Mouse (Mus musculus) B cell, adult (primary cell): ENCODE results near the gene Rassf7. TPM values are rescaled to one million over a fixed set of nuclear protein-coding genes. Genes with fewer than 3 reads are reported as not detected.

Experiments
- total RNA-seq: library from RNA; stranded (reverse); gene quantifications from 4 replicates; pipeline ENCODE4 v1.2.4, GENCODE M21; 2023; ENCODE audit not compliant: inconsistent age

Gene Rassf7
- 8.4 to 13.1 TPM (median 10.6 TPM) in 4 replicates for total RNA-seq

DNA sequence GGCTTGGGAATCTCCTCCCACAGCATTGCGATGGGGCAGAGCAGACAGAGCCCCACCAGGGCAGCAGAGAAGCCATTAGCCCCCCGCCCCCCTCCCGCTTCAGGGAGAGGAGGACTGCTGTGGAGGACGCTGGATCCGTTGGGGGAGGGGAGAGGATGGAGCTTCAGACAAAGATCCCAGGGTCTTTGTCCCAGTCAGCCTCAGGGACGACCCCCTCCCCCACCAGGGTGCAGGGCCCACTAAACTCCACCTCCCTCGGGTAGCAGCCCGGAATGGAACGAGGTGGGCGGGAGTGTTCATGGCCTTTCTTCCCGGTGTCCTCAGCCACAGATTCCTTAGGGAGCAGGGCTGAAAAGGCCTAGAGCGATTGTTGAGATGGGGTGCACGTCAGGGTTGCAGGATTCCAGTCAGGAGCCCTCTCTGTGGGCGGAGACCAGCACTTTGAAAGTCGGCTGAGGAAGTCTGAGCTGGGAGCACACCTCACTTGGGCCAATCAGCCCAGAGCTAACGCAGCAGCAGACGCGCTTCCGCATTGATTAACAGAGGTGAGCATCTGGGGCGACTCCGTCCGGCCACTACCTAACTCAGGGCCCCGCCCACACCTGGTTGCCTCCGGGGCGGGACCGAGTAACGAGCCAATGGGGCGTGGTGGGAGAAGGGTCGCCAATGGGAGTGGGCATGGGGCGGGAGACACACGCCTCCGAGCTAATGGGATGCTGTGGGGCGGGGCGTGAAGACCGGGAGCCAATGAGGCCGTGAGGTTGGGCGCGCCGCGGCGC is at the start of gene Rassf7:
Gene Rassf7 (plus strand): TSS at position 760 of the 779 bp plus-strand sequence.

DNA sequence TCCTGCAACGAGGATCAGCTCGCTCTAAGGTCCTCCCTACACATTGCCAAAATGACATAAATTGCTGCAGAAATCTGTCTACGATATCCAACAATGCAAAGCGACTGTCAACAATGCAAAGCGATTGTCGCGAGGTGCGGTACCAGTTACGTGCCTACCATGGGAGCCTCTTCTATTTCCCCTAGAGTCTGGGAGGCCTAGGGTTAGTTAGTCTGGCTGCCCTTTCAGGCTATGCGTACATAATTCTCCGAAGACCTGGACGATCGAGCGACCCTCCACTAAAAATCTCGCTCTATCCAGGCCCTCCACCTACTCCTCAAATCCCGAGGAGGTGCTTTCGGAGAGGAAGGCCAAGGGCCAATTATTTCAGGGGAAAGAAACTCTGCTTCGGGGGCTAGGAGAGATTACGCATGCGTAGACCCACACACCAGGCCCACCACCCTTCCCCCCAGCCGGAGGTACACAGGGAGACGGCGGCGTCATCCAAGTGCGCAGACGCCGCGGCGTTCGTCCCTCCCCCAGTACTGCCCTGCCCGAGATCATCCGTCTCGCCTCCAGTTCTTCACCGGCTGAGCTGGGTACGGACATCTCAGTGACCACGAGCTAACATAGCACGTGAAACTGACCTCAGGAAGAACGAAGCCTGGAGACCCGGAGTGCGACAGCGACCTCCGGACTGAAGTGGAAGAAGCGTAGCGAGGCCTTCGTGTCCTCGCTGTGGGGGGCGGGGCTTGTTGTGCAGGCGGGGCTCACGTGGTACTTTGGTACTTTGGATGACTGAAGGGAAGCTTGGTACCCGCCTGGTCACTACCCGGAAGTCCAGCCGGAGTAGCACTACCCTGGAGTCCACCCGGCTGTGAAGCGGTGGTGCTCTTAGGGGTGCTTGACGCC is 43.3 kb upstream of the Rassf7 start, which contains the start of gene Rnh1:
Gene Rnh1 (minus strand): TSS at position 742 of the 891 bp plus-strand sequence.

DNA sequence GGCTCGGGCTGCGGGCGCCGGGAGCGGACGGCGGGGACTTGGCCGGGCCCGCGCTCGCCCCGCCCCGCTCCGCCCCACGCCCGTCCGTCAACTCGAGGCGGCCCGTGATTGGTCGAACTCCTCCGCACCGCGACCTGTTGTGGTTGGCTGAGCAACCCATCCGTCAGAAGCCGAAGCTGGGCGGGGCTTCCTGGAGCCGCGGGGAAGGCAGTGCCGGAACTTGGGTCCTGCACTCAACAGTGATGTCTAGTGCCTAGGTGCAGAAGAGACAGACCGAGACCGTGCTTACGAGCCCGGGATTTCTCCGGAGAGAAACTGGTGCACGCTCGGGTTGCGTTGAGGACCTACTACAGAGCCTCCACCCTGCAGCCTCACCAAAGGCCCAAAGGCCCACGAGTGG is 21.7 kb upstream of the Rassf7 start, which contains the start of the genes Hras and Lrrc56:
Gene Hras (minus strand): TSS at position 58 of the 400 bp plus-strand sequence.
Gene Lrrc56 (plus strand): TSS at position 210 of the 400 bp plus-strand sequence.

DNA sequence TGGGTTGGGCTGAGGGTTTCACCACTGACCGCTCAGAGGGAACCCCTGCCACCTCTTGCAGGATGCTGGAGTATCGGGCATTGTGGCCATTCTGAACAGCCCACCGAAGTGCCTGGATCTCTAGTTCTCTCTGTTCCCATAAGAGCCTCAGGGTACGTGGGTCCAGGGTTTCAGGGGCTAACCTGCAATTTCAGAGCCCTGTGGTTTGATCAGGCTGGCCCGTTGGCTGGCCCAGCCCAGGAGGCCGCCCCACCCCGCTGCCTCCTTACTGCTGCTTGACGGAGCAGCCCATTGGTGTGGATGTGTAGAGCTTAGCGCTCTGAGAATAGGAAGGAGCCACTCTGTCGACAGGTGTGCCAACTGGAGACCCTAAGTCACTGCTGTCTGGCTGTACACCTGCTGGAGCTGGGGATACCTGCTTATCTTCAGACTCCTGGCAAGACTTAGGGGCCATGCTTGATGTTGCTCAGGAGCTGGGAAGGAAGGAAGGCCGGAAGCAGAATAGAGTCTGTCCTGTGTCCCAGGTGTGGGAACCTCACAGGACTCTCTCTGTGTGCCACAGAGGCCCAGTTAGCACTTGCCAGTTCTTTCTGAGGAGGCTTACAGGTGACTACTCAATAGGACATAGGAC is 1.9 kb upstream of the Rassf7 start, which contains the start of gene Lmntd2:
Gene Lmntd2 (minus strand): TSS at position 476 of the 631 bp plus-strand sequence.

DNA sequence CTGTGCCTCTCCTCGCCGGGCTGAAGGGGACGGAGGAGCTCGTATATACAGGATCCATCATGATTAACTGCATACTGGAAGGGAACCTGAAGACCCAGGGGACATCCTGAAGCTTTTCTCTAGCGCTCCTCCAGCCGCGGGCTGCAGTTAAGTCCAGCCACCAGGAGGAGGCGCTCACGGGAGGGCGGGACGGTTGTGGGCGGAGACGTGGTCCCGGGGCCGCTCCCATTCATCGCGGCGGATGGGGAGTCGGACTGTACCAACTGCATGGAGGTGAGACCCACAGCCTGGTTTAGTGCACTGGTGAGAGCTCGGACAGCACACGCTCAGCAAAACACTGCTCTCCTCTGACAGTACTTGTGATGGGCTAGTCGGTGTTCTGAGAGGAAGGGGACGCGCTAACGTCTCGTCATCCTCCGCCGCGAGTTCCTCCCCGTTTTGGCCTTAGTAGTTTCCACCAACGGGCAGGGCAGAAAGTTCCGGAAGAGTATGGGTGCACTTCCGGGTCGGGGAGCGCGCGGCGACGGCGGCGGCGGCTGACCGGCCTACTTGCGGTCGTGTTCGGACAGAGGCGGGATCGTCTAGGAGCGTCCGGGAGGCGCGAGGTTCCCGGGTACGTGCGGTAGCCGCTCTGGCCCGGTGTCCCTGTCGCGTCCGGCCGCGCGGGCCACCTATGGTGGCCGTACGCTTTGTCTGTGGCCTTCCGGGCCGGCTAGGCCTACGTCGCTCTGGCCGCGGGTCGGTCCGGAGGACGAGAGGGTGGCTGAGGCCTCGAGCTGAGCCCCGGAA is 12.8 kb downstream of the Rassf7 start, which contains the start of gene Phrf1:
Gene Phrf1 (plus strand): TSS at position 506 of the 789 bp plus-strand sequence.

DNA sequence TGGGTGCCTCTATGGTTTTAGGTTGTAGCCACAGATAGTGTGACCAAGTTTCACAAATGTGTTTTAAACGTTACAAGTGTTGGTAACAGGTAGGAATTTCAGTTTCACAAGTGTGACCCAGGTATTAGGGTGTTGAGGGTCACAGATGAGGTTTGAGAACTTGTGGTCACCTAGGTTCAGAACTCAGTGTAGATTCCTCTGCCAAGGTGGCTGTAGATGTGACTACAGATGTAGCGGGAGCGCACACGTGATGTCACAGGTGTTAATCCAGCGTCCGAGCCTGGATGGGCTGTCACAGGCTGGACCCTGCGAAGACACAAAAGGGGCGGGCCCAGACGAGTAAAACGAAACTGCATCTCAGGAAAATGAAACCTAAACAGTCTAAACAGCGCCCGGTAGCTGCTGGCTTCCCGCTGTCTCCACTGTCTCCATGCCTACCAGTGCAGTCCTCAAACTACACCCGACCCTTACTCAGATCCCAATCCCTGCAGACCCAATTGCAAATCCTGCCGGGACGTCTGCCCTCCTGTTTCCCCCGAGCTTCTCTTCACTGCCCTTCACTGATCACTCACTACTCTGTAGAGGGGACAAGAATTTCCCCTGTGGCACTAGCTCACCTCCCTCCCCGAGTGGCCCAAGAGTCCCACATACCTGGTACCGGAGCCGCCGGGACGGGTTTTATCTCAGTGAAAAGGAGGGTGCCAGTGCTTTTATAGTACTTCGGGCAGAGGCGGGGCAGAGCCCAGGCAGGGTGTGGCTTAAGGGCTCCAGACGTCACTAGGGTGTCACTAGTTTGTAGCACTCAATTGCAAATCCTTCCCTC is 50.3 kb downstream of the Rassf7 start, which contains the start of gene Irf7:
Gene Irf7 (minus strand): TSS at position 743 of the 823 bp plus-strand sequence.

Other genes with a start within 250 kb of the Rassf7 start
- gene Ifitm1, start 248.6 kb upstream of the Rassf7 start, total RNA-seq = 1.0 to 1.5 TPM (median 1.4 TPM) in 4 replicates
- gene Ifitm3, start 205.1 kb upstream of the Rassf7 start, total RNA-seq = 3.6 to 8.8 TPM (median 6.2 TPM) in 4 replicates
- gene Ifitm6, start 197.9 kb upstream of the Rassf7 start, total RNA-seq = 0.90 TPM in 1 of 4 replicates, not detected in the others
- not detected in 4 replicates for gene Gm17387, start 186.7 kb upstream of the Rassf7 start, total RNA-seq
- not detected in 4 replicates for gene B4galnt4, start 154.8 kb upstream of the Rassf7 start, total RNA-seq
- 22.4 to 30.5 TPM (median 27.5 TPM) in 4 replicates for gene Pkp3, start 137.6 kb upstream of the Rassf7 start, total RNA-seq
- 35.5 to 39.1 TPM (median 37.6 TPM) in 4 replicates for gene Sigirr, start 115.3 kb upstream of the Rassf7 start, total RNA-seq
- not detected in 4 replicates for gene Ano9, start 98.1 kb upstream of the Rassf7 start, total RNA-seq
- gene Ptdss2, start 93.5 kb upstream of the Rassf7 start, total RNA-seq = 7.8 to 11.5 TPM (median 9.6 TPM) in 4 replicates
- 67.1 to 79.0 TPM (median 70.2 TPM) in 4 replicates for gene Rnh1, start 43.0 kb upstream of the Rassf7 start, total RNA-seq
- 22.9 to 33.3 TPM (median 30.1 TPM) in 4 replicates for gene Hras, start 21.9 kb upstream of the Rassf7 start, total RNA-seq
- gene Lrrc56, start 21.7 kb upstream of the Rassf7 start, total RNA-seq = 6.7 to 10.0 TPM (median 8.1 TPM) in 4 replicates
- gene Lmntd2, start 1.8 kb upstream of the Rassf7 start, total RNA-seq = 3.7 to 4.6 TPM (median 4.1 TPM) in 4 replicates
- gene Phrf1, start 12.9 kb downstream of the Rassf7 start, total RNA-seq = 136 to 148 TPM (median 141 TPM) in 4 replicates
- 32.3 to 66.0 TPM (median 40.5 TPM) in 4 replicates for gene Irf7, start 50.6 kb downstream of the Rassf7 start, total RNA-seq
- not detected in 4 replicates for gene Cdhr5, start 60.9 kb downstream of the Rassf7 start, total RNA-seq
- gene Sct, start 63.3 kb downstream of the Rassf7 start, total RNA-seq = not detected in 4 replicates
- not detected in 4 replicates for gene Drd4, start 76.1 kb downstream of the Rassf7 start, total RNA-seq
- gene Deaf1, start 111.8 kb downstream of the Rassf7 start, total RNA-seq = 33.9 to 38.7 TPM (median 37.0 TPM) in 4 replicates
- gene Tmem80, start 111.9 kb downstream of the Rassf7 start, total RNA-seq = 14.7 to 20.5 TPM (median 19.9 TPM) in 4 replicates
- 1.2 TPM in 1 of 4 replicates, not detected in the others for gene Eps8l2, start 123.0 kb downstream of the Rassf7 start, total RNA-seq
- 139 to 149 TPM (median 140 TPM) in 4 replicates for gene Taldo1, start 176.3 kb downstream of the Rassf7 start, total RNA-seq
- gene Gatd1, start 198.3 kb downstream of the Rassf7 start, total RNA-seq = 34.1 to 35.8 TPM (median 34.8 TPM) in 4 replicates
- not detected in 4 replicates for gene Cend1, start 213.6 kb downstream of the Rassf7 start, total RNA-seq
- 44.4 to 46.9 TPM (median 46.3 TPM) in 4 replicates for gene Slc25a22, start 222.0 kb downstream of the Rassf7 start, total RNA-seq
- 5.6 to 6.9 TPM (median 6.6 TPM) in 4 replicates for gene Pidd1, start 228.2 kb downstream of the Rassf7 start, total RNA-seq
- 2,310 to 2,622 TPM (median 2,359 TPM) in 4 replicates for gene Rplp2, start 231.5 kb downstream of the Rassf7 start, total RNA-seq
- gene Pnpla2, start 239.3 kb downstream of the Rassf7 start, total RNA-seq = 49.9 to 60.8 TPM (median 54.8 TPM) in 4 replicates
- not detected in 4 replicates for gene Cracr2b, start 245.2 kb downstream of the Rassf7 start, total RNA-seq